Mouse (Mus musculus) kidney, adult 2 months (tissue): ENCODE results near the gene Gdpd5.

ENCODE experiments used
- CTCF ChIP-seq: fragments of 200-500 bp; conservative IDR thresholded peaks from 2 replicates; pipeline ENCODE4 v1.5.1; 2011; ENCODE audit warnings: low read depth, mild to moderate bottlenecking, control low read depth, low read length, moderate library complexity, mixed read lengths; ENCODE audit not compliant: insufficient read depth, insufficient read length
- POLR2A ChIP-seq: fragments of 200-500 bp; IDR thresholded peaks from one replicate; pipeline ENCODE4 v1.6.1; 2011; ENCODE audit warnings: low read depth, low read length, control low read depth

DNA sequence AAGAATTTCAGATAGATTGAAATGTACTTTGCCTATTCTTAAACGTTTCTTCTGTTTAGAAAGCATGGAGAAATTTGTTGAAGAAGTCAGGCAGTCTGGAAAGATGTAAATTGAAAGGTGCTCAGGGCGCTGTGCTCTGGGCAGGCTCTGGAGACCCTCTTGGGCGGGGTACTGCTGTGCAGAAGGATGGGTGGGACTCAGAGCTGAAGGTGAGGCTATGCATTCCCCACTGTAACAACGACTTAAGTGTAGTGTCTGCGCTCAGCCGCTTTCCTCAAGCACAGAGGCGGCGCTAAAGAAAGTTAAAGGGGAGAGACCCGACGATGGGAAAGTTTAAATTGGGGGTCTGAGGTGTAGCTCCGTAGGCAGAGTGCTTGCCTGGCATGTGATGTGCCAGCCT, 49.0 kb downstream of the Gdpd5 start:
- TF ChIP-seq POLR2A (no peak), CTCF (no peak)
